Mouse (Mus musculus): ENCODE results near the gene Wbp2.

The Wbp2 gene

GRCm38 (mm10) chr11:116062521-116062920, 24.3 kb downstream of the Wbp2 start:
- ATAC-seq (ENCODE audit: low TSS enrichment) = no peak

GRCm38 (mm10) chr11:116061641-116062415, 25.0 kb downstream of the Wbp2 start:
- ATAC-seq (ENCODE audit: low TSS enrichment) = peak; percentile 66; the same call in 1 of the 2 replicates

- no peak for ATAC-seq (ENCODE audit: low TSS enrichment)
These were observed 26.2 kb downstream of the Wbp2 start for GRCm38 (mm10) chr11:116060596-116060995.

GRCm38 (mm10) chr11:116059691-116060025, 27.1 kb downstream of the Wbp2 start:
- no peak for ATAC-seq (ENCODE audit: low TSS enrichment)

GRCm38 (mm10) chr11:116058868-116059690, 27.7 kb downstream of the Wbp2 start:
- no peak for ATAC-seq (ENCODE audit: low TSS enrichment)

- peak; percentile 26; the same call in 1 of the 2 replicates for ATAC-seq (ENCODE audit: low TSS enrichment)
These were observed 28.7 kb downstream of the Wbp2 start for GRCm38 (mm10) chr11:116058022-116058614.

GRCm38 (mm10) chr11:116057237-116057881, 29.4 kb downstream of the Wbp2 start:
- no peak for ATAC-seq (ENCODE audit: low TSS enrichment)

GRCm38 (mm10) chr11:116055873-116056272, 30.9 kb downstream of the Wbp2 start:
- no peak for ATAC-seq (ENCODE audit: low TSS enrichment)

GRCm38 (mm10) chr11:116053510-116054229, 33.1 kb downstream of the Wbp2 start:
- ATAC-seq (ENCODE audit: low TSS enrichment) = no peak

- no peak for ATAC-seq (ENCODE audit: low TSS enrichment)
These were observed 36.6 kb downstream of the Wbp2 start for GRCm38 (mm10) chr11:116050196-116050595.

- ATAC-seq (ENCODE audit: low TSS enrichment) = no peak
These were observed 37.2 kb downstream of the Wbp2 start for GRCm38 (mm10) chr11:116049610-116050009.

GRCm38 (mm10) chr11:116045173-116045572, 41.6 kb downstream of the Wbp2 start:
- ATAC-seq (ENCODE audit: low TSS enrichment) = no peak

- no peak for ATAC-seq (ENCODE audit: low TSS enrichment)
These were observed 43.5 kb downstream of the Wbp2 start for GRCm38 (mm10) chr11:116043286-116043685.

- ATAC-seq (ENCODE audit: low TSS enrichment) = no peak
These were observed 44.2 kb downstream of the Wbp2 start for GRCm38 (mm10) chr11:116042372-116043138.

- ATAC-seq (ENCODE audit: low TSS enrichment) = no peak
These were observed 45.0 kb downstream of the Wbp2 start for GRCm38 (mm10) chr11:116041833-116042232.

GRCm38 (mm10) chr11:116040593-116040992, 46.2 kb downstream of the Wbp2 start:
- ATAC-seq (ENCODE audit: low TSS enrichment) = no peak

GRCm38 (mm10) chr11:116037826-116038225, 49.0 kb downstream of the Wbp2 start:
- no peak for ATAC-seq (ENCODE audit: low TSS enrichment)

- no peak for ATAC-seq (ENCODE audit: low TSS enrichment)
These were observed 50.1 kb downstream of the Wbp2 start for GRCm38 (mm10) chr11:116036671-116037070.

GRCm38 (mm10) chr11:116034584-116034983, 52.2 kb downstream of the Wbp2 start:
- no peak for ATAC-seq (ENCODE audit: low TSS enrichment)

Measured in frontal cortex, adult (tissue).